Mouse (Mus musculus) heart, adult 2 months (tissue): ENCODE results near the gene Traf4. TPM values are rescaled to one million over a fixed set of nuclear protein-coding genes. Genes with fewer than 3 reads are reported as not detected.
A peak's percentile ranks its signal among the peaks of the same experiment; 100 is the strongest.

Source experiments
- DNase-seq, 2 experiments: peaks; one replicate each; pipeline ENCODE4 v3.0.0; 2021
- H3K27ac ChIP-seq: fragments of 200-600 bp; 2 replicates; pipeline ENCODE4 v1.8.1; 2022
- H3K27me3 ChIP-seq: fragments of 200-500 bp; 2 replicates; pipeline ENCODE4 v1.6.1; 2012; ENCODE audit warnings: mild to moderate bottlenecking, low read length, inconsistent platforms, mixed read lengths; ENCODE audit not compliant: control insufficient read depth, insufficient read depth
- H3K36me3 ChIP-seq: fragments of 200-500 bp; 2 replicates; pipeline ENCODE4 v1.6.1; 2012; ENCODE audit warnings: low read length, inconsistent platforms; ENCODE audit not compliant: control insufficient read depth, insufficient read depth
- H3K4me1 ChIP-seq: fragments of 200-500 bp; 2 replicates; pipeline ENCODE4 v1.6.1; 2011; ENCODE audit warnings: low read length; ENCODE audit not compliant: control insufficient read depth, insufficient read depth
- H3K4me3 ChIP-seq: fragments of 200-600 bp; 2 replicates; pipeline ENCODE4 v1.8.1; 2022
- H3K79me2 ChIP-seq: fragments of 200-500 bp; replicated peaks from 2 replicates; pipeline ENCODE4 v1.6.1; 2012; ENCODE audit warnings: mild to moderate bottlenecking, inconsistent platforms, low read length, moderate library complexity, mixed read lengths; ENCODE audit not compliant: control insufficient read depth, insufficient read depth
- H3K9ac ChIP-seq: fragments of 200-500 bp; 2 replicates; pipeline ENCODE4 v1.6.1; 2012; ENCODE audit warnings: low read depth, mild to moderate bottlenecking, control low read depth, inconsistent platforms, low read length, mixed read lengths
- CTCF ChIP-seq: fragments of 200-600 bp; IDR thresholded peaks from 2 replicates; pipeline ENCODE4 v1.8.1; 2022; ENCODE audit warnings: antibody characterized with exemption, mild to moderate bottlenecking, moderate library complexity
- EP300 ChIP-seq: fragments of 200-500 bp; IDR thresholded peaks from 2 replicates; pipeline ENCODE4 v1.6.1; 2011; ENCODE audit warnings: low read depth, low read length, control low read depth; ENCODE audit not compliant: insufficient read depth
- POLR2A ChIP-seq: fragments of 200-500 bp; IDR thresholded peaks from 2 replicates; pipeline ENCODE4 v1.6.1; 2011; ENCODE audit warnings: mild to moderate bottlenecking, low read depth, low read length, control low read depth; ENCODE audit not compliant: insufficient read depth
- WGBS: fragments of 180-500 bp; shearing (Covaris S2); methylation state at CpG from one replicate; pipeline ENCODE4 v1.1.7; 2018; 5-methylcytosine and 5-hydroxymethylcytosine counted together
- intact Hi-C: fragments of 180-260 bp; cut with DNase I; formaldehyde crosslinking; loops from one replicate; pipeline ENCODE4 v1.15.1; 2025
- polyA plus RNA-seq: library from polyadenylated mRNA; depleted of rRNA; stranded (reverse); fragments of >200 nt; gene quantifications from 2 replicates; pipeline ENCODE4 v1.2.3, GENCODE M21; 2012
- total RNA-seq, 2 experiments: library from RNA; stranded (reverse); gene quantifications; 2 replicates each; pipeline ENCODE4 v1.2.3; 2021

The Traf4 gene
- total and polyA plus RNA-seq, 3 experiments: 3.7 to 13.4 (median 6.0) TPM

GRCm38 (mm10) chr11:78183884-78184514 is 18.6 kb upstream of the Traf4 start:
- intact Hi-C loops: no loop called here
- peaks cover 11% of the 10 kb centered on the region for H3K36me3 ChIP-seq
- H3K9ac ChIP-seq: no peak overlapping the region
- no peaks in the 10 kb centered on the region for H3K27me3 ChIP-seq
- DNase-seq: no peak
- H3K4me1 ChIP-seq: peaks cover 2% of the 10 kb centered on the region
- H3K4me3 ChIP-seq: peak overlapping the region; percentile 96
- 51% methylated on average over 10 of the region's 10 CpGs for WGBS
- no peak overlapping the region; the same call in 1 of the 2 replicates for H3K27ac ChIP-seq
- TF ChIP-seq POLR2A (no peak), CTCF (no peak), EP300 (no peak)
- H3K79me2 ChIP-seq: no peaks in the 10 kb centered on the region

GRCm38 (mm10) chr11:78182961-78183844 is 17.8 kb upstream of the Traf4 start, which contains the start of gene Rpl23a:
Gene Rpl23a, minus strand, starts transcription at chr11:78183584.
- Histone ChIP-seq H3K27me3 (no peaks in the 10 kb centered on the region), H3K36me3 (peaks cover 11% of the 10 kb centered on the region), H3K4me3 (peak within 1 kb of the TSS; percentile 96), H3K27ac (peak within 1 kb of the TSS; percentile 75), H3K4me1 (peaks cover 2% of the 10 kb centered on the region), H3K9ac (peak within 1 kb of the TSS; percentile 78), H3K79me2 (no peaks in the 10 kb centered on the region)
- WGBS: under 1% methylated on average over 38 of the region's 38 CpGs
- intact Hi-C loops: no loop called here
- peak; percentile 53 for TF ChIP-seq CTCF
- peak; percentile 98 for TF ChIP-seq POLR2A
- peak; percentile 57; the same call in 1 of the 2 replicates for TF ChIP-seq EP300
- peak; percentile 85 to 87 for DNase-seq

- no peak for DNase-seq
- WGBS: 4% methylated on average over 7 of the region's 7 CpGs
These were observed 17.1 kb upstream of the Traf4 start for GRCm38 (mm10) chr11:78182450-78182849.

GRCm38 (mm10) chr11:78181830-78182357 is 16.5 kb upstream of the Traf4 start:
- Histone ChIP-seq H3K9ac (no peak overlapping the region), H3K4me1 (peaks cover 1% of the 10 kb centered on the region), H3K79me2 (no peaks in the 10 kb centered on the region), H3K4me3 (no peak overlapping the region), H3K36me3 (peaks cover 11% of the 10 kb centered on the region), H3K27me3 (no peaks in the 10 kb centered on the region), H3K27ac (no peak overlapping the region)
- TF ChIP-seq CTCF: no peak
- TF ChIP-seq EP300: no peak
- TF ChIP-seq POLR2A: no peak
- no peak for DNase-seq
- intact Hi-C loops: no loop called here
- 44% methylated on average over 2 of the region's 2 CpGs for WGBS

More at GRCm38 (mm10) chr11:78182450-78182849, 17.1 kb upstream of the Traf4 start:
- Histone ChIP-seq H3K27me3 (no peaks in the 10 kb centered on the region), H3K27ac (no peak overlapping the region), H3K4me3 (peak overlapping the region; percentile 96), H3K79me2 (no peaks in the 10 kb centered on the region), H3K36me3 (peaks cover 11% of the 10 kb centered on the region), H3K4me1 (peaks cover 1% of the 10 kb centered on the region), H3K9ac (no peak overlapping the region; the same call in 1 of the 2 replicates)
- intact Hi-C loops: no loop called here
- TF ChIP-seq POLR2A: no peak
- TF ChIP-seq CTCF: no peak
- no peak for TF ChIP-seq EP300

GRCm38 (mm10) chr11:78180081-78180761 is 14.8 kb upstream of the Traf4 start:
- Histone ChIP-seq H3K27ac (no peak overlapping the region), H3K79me2 (no peaks in the 10 kb centered on the region), H3K27me3 (no peaks in the 10 kb centered on the region), H3K9ac (no peak overlapping the region), H3K4me3 (no peak overlapping the region), H3K36me3 (peaks cover 11% of the 10 kb centered on the region), H3K4me1 (peaks cover 3% of the 10 kb centered on the region)
- 73% methylated on average over 6 of the region's 6 CpGs for WGBS
- intact Hi-C loops: no loop called here
- no peak for DNase-seq
- TF ChIP-seq CTCF: no peak
- no peak for TF ChIP-seq EP300
- no peak; the same call in 1 of the 2 replicates for TF ChIP-seq POLR2A
